Mouse (Mus musculus) limb, embryonic 12.5 days (tissue): Measurements from ENCODE around the gene Pgls. TPM values are rescaled to one million over a fixed set of nuclear protein-coding genes. Genes with fewer than 3 reads are reported as not detected.

Experiments
- ATAC-seq: fragments of 200-750 bp; cut with Nextera tagmentation; 2 replicates; pipeline ENCODE4 v1.8.0; 2017; ENCODE audit warnings: low read depth, moderate TSS enrichment; ENCODE audit not compliant: insufficient number of reproducible peaks, insufficient read depth, low FRiP score, low TSS enrichment
- H3K27ac ChIP-seq: fragments of 300-500 bp; sonication (generic); 2 replicates; pipeline ENCODE4 v1.5.1; 2016; ENCODE audit warnings: mild to moderate bottlenecking, moderate library complexity
- H3K27me3 ChIP-seq: fragments of 300-500 bp; sonication (generic); 2 replicates; pipeline ENCODE4 v1.6.1; 2016; ENCODE audit warnings: mild to moderate bottlenecking, moderate library complexity
- H3K36me3 ChIP-seq: fragments of 300-500 bp; sonication (generic); 2 replicates; pipeline ENCODE4 v1.6.1; 2016; ENCODE audit warnings: mild to moderate bottlenecking, moderate library complexity
- H3K4me1 ChIP-seq: fragments of 300-500 bp; sonication (generic); replicated peaks from 2 replicates; pipeline ENCODE4 v1.6.1; 2016
- H3K4me2 ChIP-seq: fragments of 300-500 bp; sonication (generic); 2 replicates; pipeline ENCODE4 v1.6.1; 2016; ENCODE audit warnings: mild to moderate bottlenecking, moderate library complexity
- H3K4me3 ChIP-seq: fragments of 300-500 bp; sonication (generic); replicated peaks from 2 replicates; pipeline ENCODE4 v1.5.1; 2016; ENCODE audit warnings: mild to moderate bottlenecking
- H3K9ac ChIP-seq: fragments of 300-500 bp; sonication (generic); replicated peaks from 2 replicates; pipeline ENCODE4 v1.6.1; 2016; ENCODE audit warnings: mild to moderate bottlenecking, moderate library complexity
- H3K9me3 ChIP-seq: fragments of 300-500 bp; sonication (generic); 2 replicates; pipeline ENCODE4 v1.6.1; 2016; ENCODE audit warnings: mild to moderate bottlenecking, moderate library complexity
- WGBS: fragments of 180-500 bp; shearing (Covaris S2); methylation state at CpG from one replicate; pipeline ENCODE4 v1.1.7; 2016; 5-methylcytosine and 5-hydroxymethylcytosine counted together
- polyA plus RNA-seq: library from polyadenylated mRNA; unstranded; fragments of >200 nt; fragmentation: Nextera tagmentation; extraction: Ambion mirVana; gene quantifications from 2 replicates; pipeline ENCODE4 v1.2.1, GENCODE M21; 2016

The Pgls gene
- polyA plus RNA-seq, 1 experiment from 2014 or later, result 243 TPM

DNA sequence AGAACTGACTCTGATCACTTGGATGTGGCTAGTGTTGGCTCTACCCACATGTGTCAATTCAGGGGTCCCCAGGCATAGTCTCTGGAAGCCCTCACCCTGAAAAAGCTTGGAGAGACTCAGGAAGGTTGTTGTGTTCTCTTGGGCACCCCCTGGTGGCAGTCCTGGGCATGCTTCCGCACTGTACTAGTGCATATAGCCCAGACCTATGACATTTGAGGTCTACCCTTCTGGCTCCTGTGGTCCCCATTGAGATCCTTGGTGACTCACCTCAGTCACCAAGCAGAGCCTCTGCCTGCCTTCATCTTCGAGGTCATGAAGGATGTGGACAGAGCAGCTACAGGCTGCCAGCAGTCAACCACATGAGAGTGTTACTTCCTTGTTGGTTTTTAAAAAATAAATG lies 5.1 kb upstream of the Pgls start:
- peaks cover 40% of the 10 kb centered on the region for H3K36me3 ChIP-seq
- ATAC-seq, result no peak
- H3K9ac ChIP-seq, result no peak overlapping the region
- 81% methylated on average over 2 of the region's 2 CpGs for WGBS
- peaks cover 8% of the 10 kb centered on the region for H3K4me1 ChIP-seq
- H3K4me3 ChIP-seq, result no peak overlapping the region
- no peaks in the 10 kb centered on the region for H3K9me3 ChIP-seq
- no peak overlapping the region for H3K27ac ChIP-seq
- H3K27me3 ChIP-seq, result peaks cover 9% of the 10 kb centered on the region; the same call in 1 of the 2 replicates
- no peak overlapping the region for H3K4me2 ChIP-seq

DNA sequence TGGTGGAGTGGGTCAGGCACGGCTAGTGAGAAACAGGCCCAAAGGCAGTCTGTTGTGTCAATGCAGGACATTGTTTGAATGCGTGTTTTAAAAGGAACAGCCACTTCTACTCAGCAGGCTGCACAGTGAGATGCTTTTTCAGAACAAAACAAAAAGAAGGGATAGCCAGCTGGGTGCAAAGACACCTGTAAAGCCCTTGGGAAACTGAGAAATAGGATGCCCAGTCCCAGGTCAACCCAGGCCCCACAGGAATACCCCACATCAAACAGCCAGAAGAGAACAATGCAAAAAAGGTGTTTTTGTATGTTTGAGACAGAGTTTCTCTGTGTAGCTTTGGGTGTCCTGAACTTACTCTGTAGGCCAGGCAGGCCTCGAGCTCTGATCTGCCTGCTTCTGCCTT lies 3.2 kb upstream of the Pgls start:
- Histone ChIP-seq H3K27ac (no peak overlapping the region), H3K4me2 (no peak overlapping the region), H3K27me3 (peaks cover 9% of the 10 kb centered on the region; the same call in 1 of the 2 replicates), H3K36me3 (peaks cover 31% of the 10 kb centered on the region), H3K9me3 (no peaks in the 10 kb centered on the region), H3K4me1 (peaks cover 20% of the 10 kb centered on the region), H3K9ac (no peak overlapping the region), H3K4me3 (no peak overlapping the region)
- WGBS, result 79% methylated on average over 3 of the region's 3 CpGs
- no peak for ATAC-seq

DNA sequence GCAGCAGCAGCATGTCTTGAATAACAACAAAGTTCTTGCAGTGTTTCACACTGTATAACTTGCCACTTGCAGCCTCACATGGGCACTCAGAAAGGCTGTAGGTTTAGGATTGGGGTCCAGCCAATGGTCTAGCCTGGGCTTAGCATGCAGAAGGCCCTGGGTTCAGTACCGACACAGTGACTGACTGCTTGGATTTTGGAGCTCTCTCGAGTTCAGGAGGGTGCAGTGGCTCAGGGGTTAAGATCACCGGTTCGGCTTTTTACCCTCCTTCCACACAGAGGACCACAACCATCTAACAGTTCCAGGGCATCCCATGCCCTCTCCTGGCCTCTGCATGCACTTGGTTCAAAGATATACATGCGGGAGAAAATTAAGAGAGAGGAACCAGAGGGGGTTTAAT lies 959 bp upstream of the Pgls start:
- Histone ChIP-seq H3K27me3 (peaks cover 9% of the 10 kb centered on the region; the same call in 1 of the 2 replicates), H3K4me1 (peaks cover 26% of the 10 kb centered on the region), H3K9ac (peak overlapping the region; percentile 94), H3K9me3 (no peaks in the 10 kb centered on the region), H3K27ac (no peak overlapping the region), H3K36me3 (peaks cover 16% of the 10 kb centered on the region), H3K4me2 (peak overlapping the region; percentile 94), H3K4me3 (peak overlapping the region; percentile 88)
- no peak for ATAC-seq
- 30% methylated on average over 5 of the region's 5 CpGs for WGBS

DNA sequence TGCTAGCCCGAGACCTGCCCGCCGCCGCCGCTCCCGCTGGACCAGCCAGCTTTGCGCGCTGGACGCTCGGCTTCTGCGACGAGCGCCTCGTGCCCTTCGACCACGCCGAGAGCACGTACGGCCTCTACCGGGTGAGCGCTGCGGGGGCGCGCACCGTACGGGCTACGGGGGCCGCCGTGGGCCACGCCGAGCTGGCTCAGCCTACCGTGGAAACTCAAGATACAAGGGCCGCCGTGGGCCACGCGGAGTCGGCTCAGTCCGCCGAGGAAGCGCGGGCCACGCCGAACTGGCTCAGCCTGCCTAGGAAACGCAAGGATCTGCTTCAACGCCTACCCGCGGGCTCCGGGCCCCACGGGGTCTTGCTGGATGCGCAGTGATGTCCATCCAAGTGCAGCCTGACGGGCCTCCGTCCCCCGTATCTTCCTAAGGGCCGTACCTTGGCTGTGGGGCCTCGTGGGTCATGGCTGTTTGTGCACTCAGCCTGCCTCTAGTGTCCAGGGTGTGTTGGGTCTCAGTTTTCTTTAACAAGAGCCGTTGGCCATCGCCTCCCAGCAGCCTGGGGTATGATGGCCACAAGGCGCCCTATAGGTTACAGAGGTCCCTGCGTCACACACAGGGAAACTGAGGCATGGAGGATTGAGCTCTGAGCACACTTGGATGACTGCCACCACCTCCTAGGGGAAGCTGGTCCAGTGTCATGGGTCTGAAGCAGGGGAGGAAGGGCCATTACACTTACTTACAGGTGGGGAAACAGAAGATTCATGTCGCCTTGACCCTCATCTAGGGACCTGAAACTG lies 596 bp downstream of the Pgls start:
- peak overlapping the region; percentile 88 for H3K4me3 ChIP-seq
- WGBS, result 5% methylated on average over 60 of the region's 60 CpGs
- peaks cover 7% of the 10 kb centered on the region for H3K36me3 ChIP-seq
- H3K4me2 ChIP-seq, result peak overlapping the region; percentile 94
- ATAC-seq, result peak; percentile 28
- no peaks in the 10 kb centered on the region for H3K9me3 ChIP-seq
- peak overlapping the region; percentile 94 for H3K9ac ChIP-seq
- H3K4me1 ChIP-seq, result peaks cover 30% of the 10 kb centered on the region
- peaks cover 9% of the 10 kb centered on the region; the same call in 1 of the 2 replicates for H3K27me3 ChIP-seq
- H3K27ac ChIP-seq, result peak overlapping the region; percentile 98

DNA sequence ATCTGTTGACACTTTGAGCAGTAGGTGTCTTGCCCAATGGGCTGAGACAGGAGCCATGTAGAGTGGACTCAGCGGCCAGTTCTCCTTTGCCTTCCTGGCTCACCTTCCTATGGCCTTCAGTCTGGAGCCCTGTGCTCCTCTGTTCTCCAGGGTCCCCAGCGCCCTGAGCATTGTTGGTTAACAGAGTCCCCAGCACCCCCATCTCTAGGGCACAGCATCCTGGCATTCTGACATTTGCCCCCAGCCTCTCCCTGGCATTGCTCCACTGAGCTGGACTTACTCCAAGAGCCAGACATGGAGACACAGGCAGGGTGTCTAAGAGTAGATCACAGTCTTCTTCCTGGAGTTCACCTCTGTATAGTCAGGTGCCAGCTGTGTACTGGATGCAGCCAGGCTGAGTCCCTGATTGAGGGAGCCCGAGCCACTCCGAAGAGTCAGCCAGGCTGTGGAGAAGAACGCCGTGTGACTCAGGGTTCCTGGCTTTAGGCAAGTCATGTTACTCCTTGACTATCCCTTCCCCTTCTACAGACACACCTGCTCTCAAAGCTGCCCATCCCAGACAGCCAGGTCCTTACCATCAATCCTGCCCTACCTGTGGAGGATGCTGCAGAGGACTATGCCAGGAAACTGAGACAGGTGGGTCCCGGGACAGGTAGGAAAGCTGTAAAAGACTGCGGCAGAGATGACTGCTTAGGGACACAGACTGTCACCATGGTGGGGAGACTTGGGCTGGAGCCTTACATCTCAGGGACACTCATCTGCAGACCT lies 1.8 kb downstream of the Pgls start:
- ATAC-seq, result no peak

DNA sequence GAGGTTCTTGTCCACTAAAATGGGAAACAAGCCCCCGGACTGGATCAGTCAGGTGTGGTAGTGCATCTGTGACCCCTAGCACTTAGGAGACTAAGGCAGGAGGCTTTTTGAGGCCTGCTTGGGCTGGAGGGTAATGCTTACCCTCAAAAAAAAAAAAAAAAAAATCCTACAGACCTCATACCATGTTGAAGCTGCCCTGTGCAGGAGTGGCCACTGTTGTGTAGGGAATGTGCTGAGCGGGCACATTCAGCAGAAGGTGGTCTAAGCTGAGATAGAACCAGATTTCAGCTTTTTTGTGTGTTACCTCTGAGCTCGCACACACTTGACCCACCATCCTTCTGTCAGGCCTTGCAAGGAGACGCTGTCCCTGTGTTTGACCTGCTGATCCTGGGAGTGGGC lies 2.3 kb downstream of the Pgls start:
- Histone ChIP-seq H3K9ac (no peak overlapping the region), H3K4me2 (no peak overlapping the region), H3K9me3 (no peaks in the 10 kb centered on the region), H3K27me3 (peaks cover 9% of the 10 kb centered on the region; the same call in 1 of the 2 replicates), H3K36me3 (peaks cover 12% of the 10 kb centered on the region), H3K4me3 (no peak overlapping the region), H3K4me1 (peaks cover 30% of the 10 kb centered on the region), H3K27ac (no peak overlapping the region)
- WGBS, result 93% methylated on average over 4 of the region's 4 CpGs
- no peak for ATAC-seq

More for the DNA sequence above, 1.8 kb downstream of the Pgls start:
- no peak overlapping the region for H3K27ac ChIP-seq
- peaks cover 9% of the 10 kb centered on the region; the same call in 1 of the 2 replicates for H3K27me3 ChIP-seq
- peak overlapping the region; percentile 88; the same call in 1 of the 2 replicates for H3K4me3 ChIP-seq
- H3K9me3 ChIP-seq, result no peaks in the 10 kb centered on the region
- H3K4me2 ChIP-seq, result 0 out of 2 replicates have a peak overlapping the region, but pooled peaks have one; percentile 94
- H3K36me3 ChIP-seq, result peaks cover 7% of the 10 kb centered on the region
- H3K9ac ChIP-seq, result no peak overlapping the region
- 96% methylated on average over 8 of the region's 8 CpGs for WGBS
- peaks cover 30% of the 10 kb centered on the region for H3K4me1 ChIP-seq

DNA sequence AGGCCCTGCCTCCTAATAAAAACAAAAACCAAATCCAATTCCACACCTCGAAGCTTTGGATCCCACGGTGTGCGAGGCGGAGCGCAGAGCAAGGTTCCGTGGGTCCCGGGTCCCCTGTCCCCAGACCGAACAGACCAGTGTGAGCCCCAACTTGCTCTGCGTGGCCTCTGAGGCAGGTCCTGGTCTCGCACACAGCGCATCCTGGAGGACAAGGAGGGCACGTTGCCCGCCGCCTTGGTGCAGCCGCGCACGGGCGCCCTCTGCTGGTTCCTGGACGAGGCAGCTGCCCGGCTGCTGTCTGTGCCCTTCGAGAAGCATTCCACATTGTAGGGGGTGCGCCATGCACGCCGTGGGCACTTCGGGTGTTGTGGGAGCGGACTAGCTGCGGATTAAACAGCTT lies 3.9 kb downstream of the Pgls start:
- H3K9ac ChIP-seq, result no peak overlapping the region
- no peak overlapping the region for H3K27ac ChIP-seq
- no peak overlapping the region for H3K4me3 ChIP-seq
- peaks cover 18% of the 10 kb centered on the region for H3K27me3 ChIP-seq
- peaks cover 14% of the 10 kb centered on the region for H3K36me3 ChIP-seq
- peaks cover 28% of the 10 kb centered on the region for H3K4me1 ChIP-seq
- 8% methylated on average over 27 of the region's 27 CpGs for WGBS
- no peaks in the 10 kb centered on the region for H3K9me3 ChIP-seq
- H3K4me2 ChIP-seq, result 0 out of 2 replicates have a peak overlapping the region, but pooled peaks have one; percentile 15
- ATAC-seq, result no peak

DNA sequence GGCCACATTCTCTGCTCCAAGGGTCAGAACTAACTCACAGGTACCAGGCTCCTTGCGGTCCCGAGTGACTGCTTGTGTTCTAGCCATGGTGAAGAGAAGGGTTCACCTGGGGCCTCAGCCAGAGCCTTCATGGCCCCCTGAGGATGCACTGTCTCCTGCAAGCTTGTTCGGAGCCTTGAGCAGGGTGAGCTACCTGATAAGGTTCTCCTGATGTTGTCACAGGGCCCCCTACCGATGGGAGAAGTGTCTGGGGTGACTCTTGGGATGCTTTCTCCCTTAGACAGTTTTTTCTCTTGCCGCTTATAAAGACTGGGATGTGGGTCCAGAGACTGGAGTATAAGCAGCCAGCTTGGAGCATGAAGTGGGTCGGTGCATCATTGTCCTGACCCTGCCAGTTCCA lies 4.4 kb downstream of the Pgls start:
- H3K4me1 ChIP-seq, result peaks cover 22% of the 10 kb centered on the region
- 56% methylated on average over 6 of the region's 6 CpGs for WGBS
- no peak overlapping the region for H3K4me2 ChIP-seq
- H3K4me3 ChIP-seq, result no peak overlapping the region
- peaks cover 14% of the 10 kb centered on the region for H3K36me3 ChIP-seq
- ATAC-seq, result no peak
- H3K9me3 ChIP-seq, result no peaks in the 10 kb centered on the region
- H3K9ac ChIP-seq, result no peak overlapping the region
- peaks cover 20% of the 10 kb centered on the region for H3K27me3 ChIP-seq
- H3K27ac ChIP-seq, result no peak overlapping the region

DNA sequence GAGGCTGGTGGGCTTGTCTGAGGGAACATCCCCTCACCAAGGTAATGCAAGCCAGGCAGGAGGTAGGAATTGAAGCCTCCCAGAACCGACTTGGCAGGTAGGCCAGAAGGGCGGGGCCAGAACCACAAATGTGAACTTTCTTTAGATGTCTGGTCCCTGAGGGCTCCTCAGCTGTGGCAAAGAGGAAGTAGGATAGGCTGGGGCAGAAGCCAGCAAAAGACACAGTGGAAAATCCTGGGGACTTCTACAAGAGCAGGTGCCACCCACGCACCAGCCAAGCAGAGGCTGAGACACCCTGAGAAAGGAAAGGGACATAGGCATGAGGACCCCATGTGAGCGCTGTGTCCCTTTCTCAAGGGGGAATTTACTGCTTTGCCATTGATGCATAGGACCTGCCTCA lies 4.8 kb downstream of the Pgls start:
- Histone ChIP-seq H3K36me3 (peaks cover 14% of the 10 kb centered on the region), H3K4me2 (no peak overlapping the region), H3K9me3 (no peaks in the 10 kb centered on the region), H3K4me3 (no peak overlapping the region), H3K9ac (no peak overlapping the region), H3K27me3 (peaks cover 24% of the 10 kb centered on the region), H3K27ac (no peak overlapping the region), H3K4me1 (peaks cover 22% of the 10 kb centered on the region)
- ATAC-seq, result no peak
- 82% methylated on average over 4 of the region's 4 CpGs for WGBS

DNA sequence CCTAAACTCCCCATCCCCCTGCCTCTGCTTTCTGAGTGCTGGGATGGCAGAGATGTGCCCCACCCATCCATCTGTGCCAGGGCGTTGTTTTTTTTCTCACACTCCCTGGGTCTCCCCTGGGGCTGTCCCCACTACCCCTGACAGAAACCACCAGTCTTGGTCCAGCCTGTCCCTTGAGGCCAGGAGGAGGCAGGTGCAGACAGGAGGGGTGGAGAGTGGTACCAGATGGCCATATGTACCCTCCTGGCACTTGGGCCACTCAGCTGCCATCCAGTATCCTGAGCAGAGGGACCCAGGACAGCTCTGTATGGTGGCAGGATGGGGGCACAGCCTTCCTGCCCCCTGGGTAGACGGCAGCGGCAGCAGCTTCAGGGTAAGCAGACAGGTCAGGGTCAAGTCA lies 5.5 kb downstream of the Pgls start, which contains the start of gene Fam129c:
Gene Fam129c (plus strand): TSS at position 198 of the 400 bp plus-strand sequence.
- Histone ChIP-seq H3K9ac (no peak within 1 kb of the TSS), H3K27me3 (peaks cover 30% of the 10 kb centered on the region), H3K4me3 (no peak within 1 kb of the TSS), H3K27ac (no peak within 1 kb of the TSS), H3K9me3 (no peaks in the 10 kb centered on the region), H3K36me3 (peaks cover 14% of the 10 kb centered on the region), H3K4me2 (no peak within 1 kb of the TSS), H3K4me1 (peaks cover 27% of the 10 kb centered on the region)
- no peak for ATAC-seq
- WGBS, result 81% methylated on average over 3 of the region's 3 CpGs

DNA sequence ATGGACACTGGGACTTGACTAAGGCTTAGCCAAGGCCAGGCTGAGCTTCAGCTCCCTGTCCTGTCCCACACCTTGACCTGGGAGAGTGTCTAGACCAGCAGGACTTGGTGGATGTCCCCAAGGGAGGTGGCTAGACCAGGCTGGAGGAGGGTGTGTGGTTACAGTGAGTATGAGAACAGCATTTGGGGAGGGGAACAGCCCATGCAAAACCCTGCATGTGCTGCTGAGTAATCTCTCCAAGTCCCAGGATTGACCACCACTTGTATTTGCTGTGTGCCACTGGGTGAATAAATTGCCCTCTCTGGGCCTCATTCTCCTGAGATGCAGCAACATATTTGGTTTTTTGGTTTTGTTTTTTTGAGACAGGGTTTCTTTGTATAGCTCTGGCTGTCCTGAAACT lies 6.4 kb downstream of the Pgls start:
- no peak overlapping the region for H3K4me2 ChIP-seq
- no peak overlapping the region for H3K9ac ChIP-seq
- ATAC-seq, result no peak
- H3K9me3 ChIP-seq, result no peaks in the 10 kb centered on the region
- H3K27ac ChIP-seq, result no peak overlapping the region
- peaks cover 28% of the 10 kb centered on the region for H3K4me1 ChIP-seq
- peaks cover 14% of the 10 kb centered on the region for H3K36me3 ChIP-seq
- peaks cover 40% of the 10 kb centered on the region for H3K27me3 ChIP-seq
- H3K4me3 ChIP-seq, result no peak overlapping the region
